Mouse (Mus musculus): ENCODE data around the gene Abcd3.

Abcd3 gene

GRCm38 (mm10) chr3:121710894-121711531, 104.1 kb downstream of the Abcd3 start:
- no peak for DNase-seq (ENCODE audit: low read depth)
